Mouse (Mus musculus): ENCODE data around the gene Nhlh1. TPM values are rescaled to one million over a fixed set of nuclear protein-coding genes. Genes with fewer than 3 reads are reported as not detected.

The Nhlh1 gene
- 0.11 TPM in 1 of 2 replicates, not detected in the other for polyA plus RNA-seq (2014; fragmentation: Nextera tagmentation; extraction: Ambion mirVana)

DNA sequence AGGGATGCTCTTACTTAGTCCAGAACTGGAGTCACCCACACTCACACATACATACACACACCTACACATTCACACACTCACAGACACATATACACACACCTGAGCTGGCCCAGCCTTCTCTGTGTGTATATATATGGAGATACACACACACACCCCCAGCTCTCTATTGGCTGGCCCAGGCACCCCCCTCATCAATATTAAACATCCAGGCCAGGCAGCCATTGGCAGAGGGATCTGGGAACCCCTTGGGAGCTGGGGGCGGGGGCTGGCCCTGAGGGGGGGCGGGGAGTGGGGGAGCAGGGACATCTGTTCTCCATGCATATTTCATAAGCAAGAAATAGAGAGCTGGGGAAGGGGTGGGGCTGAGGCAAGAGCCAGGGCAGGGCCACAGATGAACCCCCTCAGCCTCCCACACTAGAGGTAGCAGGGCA is at the start of gene Nhlh1:
TSS of gene Nhlh1 (minus strand) at position 83 of the 431 bp plus-strand sequence.
- no peaks in the 10 kb centered on the region for H3K9me3 ChIP-seq (ENCODE audit: control insufficient read depth, low read length)
- 40% methylated on average over 2 of the region's 2 CpGs for WGBS
- H3K27me3 ChIP-seq (replicated peaks; ENCODE audit: control insufficient read depth, insufficient read depth, low read length), result peaks cover 49% of the 10 kb centered on the region
- H3K9ac ChIP-seq (ENCODE audit: low read depth, low read length), result no peak within 1 kb of the TSS
- no peak within 1 kb of the TSS for H3K27ac ChIP-seq (ENCODE audit: low read depth, low read length)
- DNase-seq (ENCODE audit: low spot score), result no peak
- no peak for ATAC-seq (replicated peaks; ENCODE audit: low FRiP score)
- no peak within 1 kb of the TSS for H3K4me2 ChIP-seq
- H3K4me3 ChIP-seq (ENCODE audit: low read depth, low read length), result no peak within 1 kb of the TSS
- H3K36me3 ChIP-seq (ENCODE audit: control insufficient read depth, insufficient read depth, low read length), result no peaks in the 10 kb centered on the region
- H3K4me1 ChIP-seq (replicated peaks; ENCODE audit: control insufficient read depth, insufficient read depth, low read length), result peaks cover 4% of the 10 kb centered on the region; the same call in 1 of the 2 replicates

DNA sequence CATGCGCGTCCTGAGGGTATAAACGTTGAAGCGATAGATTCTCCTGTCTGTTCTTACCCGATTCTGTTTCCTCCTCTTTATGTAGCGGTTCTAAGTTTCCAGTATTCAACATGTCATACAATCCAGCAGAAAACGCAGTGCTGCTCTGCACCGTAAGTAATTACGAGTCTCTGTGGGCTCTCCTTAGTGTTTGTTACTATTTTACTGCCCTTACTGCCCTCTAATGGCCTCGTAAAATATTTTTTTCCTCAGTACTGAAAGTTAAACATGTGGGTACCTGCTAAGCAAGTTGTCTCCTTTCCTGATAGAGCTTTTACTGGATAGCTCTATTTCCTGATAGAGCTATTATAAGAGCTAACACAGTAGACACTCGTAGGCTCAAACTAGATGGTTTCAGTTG is 47.7 kb upstream of the Nhlh1 start:
- DNase-seq (ENCODE audit: low spot score) (no peak), ATAC-seq (replicated peaks; ENCODE audit: low FRiP score) (no peak)
- Histone ChIP-seq H3K27ac (ENCODE audit: low read depth, low read length) (no peak overlapping the region), H3K9me3 (ENCODE audit: control insufficient read depth, low read length) (no peaks in the 10 kb centered on the region), H3K36me3 (ENCODE audit: control insufficient read depth, insufficient read depth, low read length) (peaks cover 47% of the 10 kb centered on the region), H3K27me3 (replicated peaks; ENCODE audit: control insufficient read depth, insufficient read depth, low read length) (no peaks in the 10 kb centered on the region), H3K4me1 (replicated peaks; ENCODE audit: control insufficient read depth, insufficient read depth, low read length) (no peaks in the 10 kb centered on the region), H3K4me3 (ENCODE audit: low read depth, low read length) (no peak overlapping the region), H3K4me2 (no peak overlapping the region), H3K9ac (ENCODE audit: low read depth, low read length) (no peak overlapping the region)
- 87% methylated on average over 11 of the region's 11 CpGs for WGBS

DNA sequence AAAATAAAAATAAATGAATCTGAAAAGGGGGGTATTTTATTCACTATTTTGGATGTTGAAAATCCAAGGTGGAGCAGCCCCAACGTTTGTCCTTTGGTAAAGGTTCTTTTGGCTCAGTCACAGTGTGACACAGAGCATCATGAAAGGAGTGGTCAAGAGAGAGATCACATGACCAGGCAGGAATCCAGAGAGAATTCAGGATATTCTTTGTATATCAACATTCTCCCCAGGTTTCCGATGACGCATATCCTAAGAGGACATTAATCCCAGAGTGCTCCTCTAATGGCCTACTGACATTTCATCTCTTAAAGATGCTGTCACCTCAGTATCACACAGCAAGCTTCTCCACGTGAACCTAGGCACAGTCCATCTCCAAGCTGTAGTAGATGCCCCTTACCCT is 46.2 kb upstream of the Nhlh1 start:
- H3K4me1 ChIP-seq (replicated peaks; ENCODE audit: control insufficient read depth, insufficient read depth, low read length), result no peaks in the 10 kb centered on the region
- DNase-seq (ENCODE audit: low spot score) (no peak), ATAC-seq (replicated peaks; ENCODE audit: low FRiP score) (no peak)
- H3K9ac ChIP-seq (ENCODE audit: low read depth, low read length), result no peak overlapping the region
- H3K36me3 ChIP-seq (ENCODE audit: control insufficient read depth, insufficient read depth, low read length), result peaks cover 46% of the 10 kb centered on the region; the same call in 1 of the 2 replicates
- WGBS, result 92% methylated on average over 4 of the region's 4 CpGs
- H3K9me3 ChIP-seq (ENCODE audit: control insufficient read depth, low read length), result no peaks in the 10 kb centered on the region
- H3K27me3 ChIP-seq (replicated peaks; ENCODE audit: control insufficient read depth, insufficient read depth, low read length), result no peaks in the 10 kb centered on the region
- H3K27ac ChIP-seq (ENCODE audit: low read depth, low read length), result no peak overlapping the region
- no peak overlapping the region for H3K4me3 ChIP-seq (ENCODE audit: low read depth, low read length)
- H3K4me2 ChIP-seq, result no peak overlapping the region

DNA sequence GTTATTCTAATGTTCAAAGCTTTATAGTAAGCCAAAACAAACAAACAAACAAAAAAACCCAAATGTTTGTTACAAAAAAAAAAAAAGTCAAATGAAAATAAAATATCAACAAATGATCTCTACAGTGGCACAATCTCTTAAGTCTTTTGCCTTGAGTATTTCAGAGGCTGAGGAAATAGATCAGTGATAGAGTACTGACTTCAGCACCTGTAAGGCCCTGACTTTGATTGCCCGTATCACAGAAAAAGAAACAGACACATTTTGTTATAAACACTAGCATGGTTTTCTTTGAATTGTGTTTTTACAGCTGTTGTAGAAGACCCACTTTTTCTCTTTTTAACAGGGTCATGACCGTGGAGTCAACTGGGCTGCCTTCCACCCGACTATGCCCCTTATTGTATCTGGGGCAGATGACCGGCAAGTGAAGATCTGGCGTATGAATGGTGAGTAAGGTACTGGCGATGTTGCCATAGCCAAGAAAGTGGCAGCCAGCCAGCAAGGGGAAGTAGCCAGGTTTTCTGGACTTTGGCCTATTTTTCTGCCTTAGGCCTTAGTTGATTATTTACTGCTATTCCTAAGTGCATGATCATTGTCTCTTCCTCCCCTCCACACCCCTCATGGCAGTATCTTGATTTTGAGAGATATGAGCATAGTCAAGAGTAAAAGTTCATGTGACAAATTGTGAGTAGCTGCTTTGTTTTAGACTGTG is 42.1 kb upstream of the Nhlh1 start:
- Histone ChIP-seq H3K27ac (ENCODE audit: low read depth, low read length) (no peak overlapping the region), H3K4me2 (no peak overlapping the region), H3K9me3 (ENCODE audit: control insufficient read depth, low read length) (no peaks in the 10 kb centered on the region), H3K36me3 (ENCODE audit: control insufficient read depth, insufficient read depth, low read length) (peaks cover 31% of the 10 kb centered on the region), H3K27me3 (replicated peaks; ENCODE audit: control insufficient read depth, insufficient read depth, low read length) (no peaks in the 10 kb centered on the region), H3K4me3 (ENCODE audit: low read depth, low read length) (no peak overlapping the region), H3K9ac (ENCODE audit: low read depth, low read length) (no peak overlapping the region), H3K4me1 (replicated peaks; ENCODE audit: control insufficient read depth, insufficient read depth, low read length) (no peaks in the 10 kb centered on the region)
- DNase-seq (ENCODE audit: low spot score) (no peak), ATAC-seq (replicated peaks; ENCODE audit: low FRiP score) (no peak)
- 88% methylated on average over 6 of the region's 6 CpGs for WGBS

DNA sequence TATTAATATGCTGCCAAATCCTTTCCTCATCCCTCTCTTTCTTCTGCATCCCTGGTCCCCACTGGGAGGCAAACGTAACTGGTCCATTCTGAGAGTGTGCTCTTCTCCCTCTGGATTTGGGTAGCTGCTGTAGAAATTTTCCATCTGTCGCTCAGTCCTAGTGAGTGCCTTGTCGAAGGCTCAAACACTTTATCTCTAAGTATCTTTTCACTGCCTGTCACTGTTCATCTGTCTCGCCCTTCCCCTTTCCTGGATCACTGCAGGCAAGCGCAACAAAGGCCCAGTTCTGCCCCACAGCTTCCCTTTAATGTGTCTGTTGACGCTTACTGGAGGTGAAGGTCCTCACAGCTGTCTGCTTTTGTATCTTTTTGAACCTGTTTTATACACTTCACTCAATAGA is 37.8 kb upstream of the Nhlh1 start:
- 54% methylated on average over 6 of the region's 6 CpGs for WGBS
- H3K27me3 ChIP-seq (replicated peaks; ENCODE audit: control insufficient read depth, insufficient read depth, low read length), result no peaks in the 10 kb centered on the region
- H3K4me2 ChIP-seq, result no peak overlapping the region
- DNase-seq (ENCODE audit: low spot score) (no peak), ATAC-seq (replicated peaks; ENCODE audit: low FRiP score) (no peak)
- no peaks in the 10 kb centered on the region for H3K4me1 ChIP-seq (replicated peaks; ENCODE audit: control insufficient read depth, insufficient read depth, low read length)
- peaks cover 25% of the 10 kb centered on the region for H3K36me3 ChIP-seq (ENCODE audit: control insufficient read depth, insufficient read depth, low read length)
- H3K9ac ChIP-seq (ENCODE audit: low read depth, low read length), result no peak overlapping the region
- no peak overlapping the region for H3K4me3 ChIP-seq (ENCODE audit: low read depth, low read length)
- no peak overlapping the region for H3K27ac ChIP-seq (ENCODE audit: low read depth, low read length)
- no peaks in the 10 kb centered on the region for H3K9me3 ChIP-seq (ENCODE audit: control insufficient read depth, low read length)

DNA sequence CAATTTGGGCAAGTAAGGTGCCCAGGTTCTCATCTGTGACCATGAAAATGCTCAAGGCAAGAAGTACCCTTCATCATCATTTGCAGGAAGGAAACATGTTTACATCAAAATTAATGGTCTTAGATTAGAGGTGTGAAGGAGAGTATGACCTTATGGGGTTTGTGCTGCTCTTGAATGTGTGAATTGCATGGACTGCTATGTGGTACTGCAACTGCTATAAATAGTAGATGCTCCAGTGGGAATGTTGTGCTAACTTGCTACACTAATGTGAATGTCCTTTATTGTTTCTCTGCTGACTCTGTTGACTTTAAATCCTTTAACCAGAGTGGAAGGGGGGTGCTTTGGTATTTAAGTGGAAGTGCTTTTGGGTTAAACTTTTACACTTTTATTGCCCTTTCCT is 36.9 kb upstream of the Nhlh1 start:
- H3K27me3 ChIP-seq (replicated peaks; ENCODE audit: control insufficient read depth, insufficient read depth, low read length), result no peaks in the 10 kb centered on the region
- H3K4me3 ChIP-seq (ENCODE audit: low read depth, low read length), result no peak overlapping the region
- H3K4me2 ChIP-seq, result no peak overlapping the region
- no peak overlapping the region for H3K27ac ChIP-seq (ENCODE audit: low read depth, low read length)
- H3K9me3 ChIP-seq (ENCODE audit: control insufficient read depth, low read length), result no peaks in the 10 kb centered on the region
- peaks cover 26% of the 10 kb centered on the region for H3K36me3 ChIP-seq (ENCODE audit: control insufficient read depth, insufficient read depth, low read length)
- ATAC-seq (replicated peaks; ENCODE audit: low FRiP score), result no peak
- H3K9ac ChIP-seq (ENCODE audit: low read depth, low read length), result no peak overlapping the region
- DNase-seq (ENCODE audit: low spot score), result no peak
- H3K4me1 ChIP-seq (replicated peaks; ENCODE audit: control insufficient read depth, insufficient read depth, low read length), result no peaks in the 10 kb centered on the region

DNA sequence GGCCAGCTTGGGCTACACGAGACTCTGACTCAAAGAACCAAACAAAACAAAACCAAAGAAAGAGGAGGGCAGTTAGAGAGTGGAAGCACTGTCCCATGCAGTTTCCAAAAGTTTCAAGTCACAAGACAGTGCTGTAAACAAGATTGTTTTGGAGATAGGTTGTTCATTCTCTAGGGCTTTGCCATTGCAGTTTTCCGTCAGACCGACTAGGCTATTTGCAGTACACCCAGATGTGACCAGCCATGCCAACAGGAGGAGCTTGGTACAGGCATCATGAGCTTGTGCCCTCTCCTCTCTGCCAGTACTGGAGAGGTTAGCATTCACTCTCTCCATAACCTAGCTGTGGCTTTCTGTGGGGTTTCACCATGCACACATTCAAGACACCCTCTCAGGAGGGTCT is 36.1 kb upstream of the Nhlh1 start:
- Histone ChIP-seq H3K9ac (ENCODE audit: low read depth, low read length) (no peak overlapping the region), H3K27me3 (replicated peaks; ENCODE audit: control insufficient read depth, insufficient read depth, low read length) (no peaks in the 10 kb centered on the region), H3K4me2 (no peak overlapping the region), H3K4me3 (ENCODE audit: low read depth, low read length) (no peak overlapping the region), H3K4me1 (replicated peaks; ENCODE audit: control insufficient read depth, insufficient read depth, low read length) (no peaks in the 10 kb centered on the region), H3K36me3 (ENCODE audit: control insufficient read depth, insufficient read depth, low read length) (peaks cover 26% of the 10 kb centered on the region), H3K27ac (ENCODE audit: low read depth, low read length) (no peak overlapping the region), H3K9me3 (ENCODE audit: control insufficient read depth, low read length) (no peaks in the 10 kb centered on the region)
- WGBS, result 75% methylated on average over 3 of the region's 3 CpGs
- DNase-seq (ENCODE audit: low spot score), result no peak
- ATAC-seq (replicated peaks; ENCODE audit: low FRiP score), result no peak

DNA sequence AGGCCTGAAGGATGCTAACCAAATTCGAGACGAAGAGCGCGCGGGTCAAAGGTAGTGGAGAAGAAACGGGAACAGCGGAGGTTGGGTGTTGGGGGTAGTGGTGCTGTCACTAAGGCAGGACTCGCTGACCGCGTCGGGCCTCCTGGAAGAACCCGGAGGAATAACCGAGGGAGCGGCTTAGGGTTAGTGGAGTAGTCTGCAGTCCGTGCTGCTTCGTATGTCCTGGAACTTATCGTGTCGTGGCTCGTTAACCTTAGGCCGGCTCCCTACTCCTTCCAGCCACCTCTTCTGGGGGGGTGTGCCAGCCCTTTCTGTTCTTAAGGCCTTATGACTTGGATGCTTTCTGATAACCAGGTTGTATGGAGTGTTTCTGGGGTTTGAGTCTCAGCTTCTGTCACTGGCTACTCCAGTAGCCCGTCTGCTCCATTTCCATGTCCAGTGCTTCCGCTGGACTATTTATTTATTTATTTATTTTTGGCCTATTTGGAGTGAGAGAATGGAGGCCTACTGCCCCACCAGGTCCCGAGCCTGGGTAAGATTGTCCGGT is 25.6 kb upstream of the Nhlh1 start:
- WGBS, result 1% methylated on average over 24 of the region's 24 CpGs
- Histone ChIP-seq H3K4me1 (replicated peaks; ENCODE audit: control insufficient read depth, insufficient read depth, low read length) (peaks cover 14% of the 10 kb centered on the region), H3K9ac (ENCODE audit: low read depth, low read length) (peak overlapping the region; percentile 90), H3K27me3 (replicated peaks; ENCODE audit: control insufficient read depth, insufficient read depth, low read length) (no peaks in the 10 kb centered on the region), H3K27ac (ENCODE audit: low read depth, low read length) (0 out of 2 replicates have a peak overlapping the region, but pooled peaks have one; percentile 20), H3K36me3 (ENCODE audit: control insufficient read depth, insufficient read depth, low read length) (peaks cover 12% of the 10 kb centered on the region; the same call in 1 of the 2 replicates), H3K4me2 (peak overlapping the region; percentile 83), H3K9me3 (ENCODE audit: control insufficient read depth, low read length) (no peaks in the 10 kb centered on the region), H3K4me3 (ENCODE audit: low read depth, low read length) (peak overlapping the region; percentile 86)
- ATAC-seq (replicated peaks; ENCODE audit: low FRiP score) (peak; percentile 67), DNase-seq (ENCODE audit: low spot score) (no peak)
